Mouse (Mus musculus) lung, postnatal 36 days (tissue): Measurements from ENCODE around the gene Ccpg1.

Experiments used
- DNase-seq: peaks from one replicate; pipeline ENCODE4 v3.0.0; 2022; ENCODE audit warnings: mixed read lengths

The Ccpg1 gene

DNA sequence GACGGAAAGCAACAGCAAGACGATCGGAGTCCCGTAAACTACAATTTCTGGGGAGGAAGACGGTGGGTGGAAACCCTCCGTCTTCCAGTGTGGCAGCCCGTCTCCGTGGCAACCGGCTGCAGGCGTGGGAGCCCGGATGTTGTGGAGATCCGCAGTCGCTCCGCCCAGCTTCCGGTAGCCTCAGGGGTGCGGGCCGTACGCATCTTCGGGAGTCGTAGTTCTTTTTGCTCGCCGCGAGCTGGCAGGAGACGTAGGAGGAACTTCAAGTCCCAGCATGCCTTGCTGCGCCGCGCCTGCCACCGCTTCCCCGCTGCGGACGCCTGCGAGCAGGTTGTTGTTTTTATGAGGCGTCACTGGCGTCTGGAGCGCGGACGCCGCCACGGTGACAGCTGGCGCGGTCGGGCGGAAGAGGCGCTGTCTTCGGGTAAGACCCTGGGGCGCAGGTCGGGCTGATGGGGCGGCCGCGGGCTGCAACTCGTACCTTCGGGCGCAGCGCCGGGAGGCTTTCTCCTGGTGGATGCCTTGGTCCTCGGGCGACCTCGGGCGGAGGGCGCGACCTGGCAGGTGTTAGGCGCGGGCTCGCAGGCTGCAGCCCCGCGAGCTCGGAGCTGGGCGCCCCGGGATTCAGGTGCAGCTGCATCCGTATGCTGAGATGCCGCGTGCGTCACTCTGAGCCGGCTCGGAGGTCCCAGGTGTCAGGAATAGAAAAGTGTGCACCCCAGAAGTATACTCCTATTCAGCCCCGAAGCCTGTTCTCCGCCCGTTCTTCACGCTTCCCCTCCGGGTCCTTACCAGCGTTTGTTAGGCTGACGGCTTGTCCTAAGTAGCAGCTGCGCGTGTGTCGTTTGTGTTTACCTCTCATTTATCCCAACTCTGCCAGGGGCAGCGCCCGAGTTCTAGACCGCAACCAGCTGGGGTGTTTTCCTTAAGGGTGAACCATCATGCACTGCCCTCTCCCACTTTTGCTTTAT, at the start of gene Ccpg1, which contains the start of gene Ccpg1os:
Gene Ccpg1, plus strand, starts transcription at position 180 of the 971 bp plus-strand sequence.
Gene Ccpg1os, minus strand, starts transcription at position 133 of the 971 bp plus-strand sequence.
- DNase-seq: peak; percentile 98

DNA sequence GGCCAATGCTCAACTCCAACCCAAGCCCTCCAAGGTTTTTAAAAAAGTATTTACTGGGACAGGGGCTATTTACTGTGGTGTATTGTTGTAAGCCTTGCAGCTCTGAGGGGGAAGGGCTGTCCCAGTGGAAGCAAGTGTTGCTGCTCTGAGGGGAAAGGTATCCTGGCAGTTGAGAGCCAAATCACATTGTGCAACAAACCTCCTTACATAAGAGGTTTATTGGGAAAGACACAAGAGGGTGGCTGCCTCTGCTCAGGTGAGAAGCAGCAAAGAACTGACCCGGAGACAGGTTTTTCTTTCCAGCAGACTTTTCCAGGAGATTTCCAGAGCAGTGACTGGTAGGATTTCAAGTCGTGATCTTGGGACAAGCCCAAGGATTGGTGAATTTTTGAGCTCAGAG, 48.9 kb upstream of the Ccpg1 start:
- DNase-seq: peak; percentile 78

DNA sequence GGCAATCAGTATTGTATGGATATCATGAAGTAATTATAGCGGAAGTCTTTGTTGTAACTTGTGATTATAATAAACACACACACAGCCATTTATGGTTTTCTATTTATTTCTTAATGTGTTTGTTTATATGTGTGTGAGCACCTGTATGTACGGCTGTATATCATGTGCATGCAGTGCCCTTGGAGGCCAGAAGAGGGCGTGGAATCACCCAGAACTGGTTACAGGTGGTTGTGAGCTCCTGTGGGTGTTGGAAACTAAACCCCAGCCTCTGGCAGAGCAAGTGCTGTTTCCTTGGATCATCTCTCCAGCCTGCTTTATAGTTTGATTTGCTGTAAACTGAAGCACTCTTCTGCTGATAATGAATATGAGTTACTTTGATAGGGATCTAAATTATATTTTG, 41.8 kb upstream of the Ccpg1 start:
- peak; percentile 27 for DNase-seq

DNA sequence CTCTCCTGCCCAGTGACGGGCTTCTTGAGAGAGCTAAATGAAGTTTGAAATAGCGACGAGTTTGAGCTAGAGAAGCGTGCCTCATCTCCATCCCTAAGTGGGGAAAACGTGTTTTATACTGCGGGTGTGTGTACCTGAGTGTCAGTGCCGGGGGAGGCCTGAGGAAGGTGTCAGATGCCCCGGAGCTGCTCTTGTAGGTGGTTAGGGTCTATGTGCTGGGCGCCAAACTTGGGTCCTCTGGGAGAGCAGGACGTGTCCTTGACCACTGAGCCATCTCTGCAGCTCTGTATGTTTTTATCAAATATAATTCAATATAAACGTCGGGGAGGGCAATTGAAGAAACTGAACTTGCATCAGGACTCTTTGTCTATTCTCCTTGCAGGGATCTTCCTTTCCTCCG, 40.9 kb upstream of the Ccpg1 start:
- no peak for DNase-seq

DNA sequence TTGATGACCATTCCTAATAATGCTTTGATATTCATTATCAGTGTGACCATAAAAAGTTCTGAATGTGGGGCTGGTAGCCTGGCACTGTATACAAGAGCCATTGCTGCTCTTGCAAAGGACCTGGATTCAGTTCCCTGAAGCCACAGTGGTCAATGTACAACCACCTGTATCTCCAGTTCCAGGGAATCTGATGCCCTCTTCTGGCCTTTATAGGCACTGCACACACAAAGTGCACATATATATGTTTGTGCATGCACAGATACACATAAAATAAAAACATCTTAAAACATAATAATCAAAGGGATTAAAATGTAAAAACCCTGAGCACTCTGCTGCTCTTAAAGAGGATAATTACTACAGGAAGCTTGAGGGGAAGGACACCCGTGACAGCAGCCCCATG, 38.2 kb upstream of the Ccpg1 start:
- no peak for DNase-seq

DNA sequence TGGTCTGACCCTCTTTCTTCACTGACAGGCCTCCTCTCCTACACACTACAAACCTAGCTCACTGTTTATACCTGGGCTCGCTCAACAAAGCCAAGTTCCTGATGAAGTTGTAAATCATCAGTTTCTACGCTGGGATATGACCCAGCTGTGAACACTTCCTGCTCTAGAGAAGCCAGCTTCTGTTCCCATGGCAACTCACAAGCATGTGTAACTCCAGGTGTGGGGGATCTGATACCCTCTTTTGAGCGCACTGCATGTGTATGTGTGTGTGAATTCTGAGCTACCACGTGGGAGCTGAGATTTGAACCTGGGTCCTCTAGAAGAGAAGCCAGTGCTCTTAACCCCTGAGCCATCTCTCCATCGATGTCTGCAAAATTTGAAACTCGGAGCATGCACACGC, 35.7 kb upstream of the Ccpg1 start:
- DNase-seq: no peak

DNA sequence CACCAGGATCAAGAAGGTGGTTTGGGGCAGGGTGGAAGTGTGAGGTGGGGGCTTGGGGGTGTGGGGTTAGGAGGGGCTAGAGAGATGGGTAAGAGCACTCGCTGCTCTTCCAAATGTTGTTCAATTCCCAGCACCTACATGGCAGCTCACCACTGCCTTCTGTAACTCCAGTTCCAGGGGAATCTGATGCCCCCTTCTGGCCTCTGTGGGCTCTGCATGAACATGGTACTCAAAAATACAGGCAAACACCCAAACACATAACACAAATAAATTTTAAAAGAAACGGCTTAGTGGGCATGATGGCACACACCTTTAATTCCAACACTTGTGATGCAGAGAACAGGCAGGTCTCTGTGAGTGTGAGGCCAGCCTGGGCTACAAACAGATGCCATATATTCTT, 30.5 kb upstream of the Ccpg1 start:
- DNase-seq: peak; percentile 57

DNA sequence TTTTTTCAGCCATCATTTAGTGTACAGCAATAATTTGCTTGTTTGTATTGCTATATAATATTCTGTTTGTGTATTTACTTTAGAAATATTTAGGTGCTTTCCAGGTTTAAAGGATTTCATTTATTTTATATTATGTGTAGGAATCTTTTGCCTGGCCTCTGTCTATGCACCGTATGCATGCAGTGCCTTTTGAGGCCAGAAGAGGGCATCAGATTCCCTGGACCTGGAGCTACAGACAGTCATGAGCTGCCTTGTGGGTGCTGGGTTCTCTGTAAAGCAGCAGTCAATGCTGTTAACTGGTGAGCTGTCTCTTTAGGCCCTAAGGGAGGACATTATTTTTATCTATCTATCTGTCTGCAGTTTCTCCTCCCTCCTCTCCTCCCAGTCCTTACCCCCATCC, 29.7 kb upstream of the Ccpg1 start:
- DNase-seq: peak; percentile 73

DNA sequence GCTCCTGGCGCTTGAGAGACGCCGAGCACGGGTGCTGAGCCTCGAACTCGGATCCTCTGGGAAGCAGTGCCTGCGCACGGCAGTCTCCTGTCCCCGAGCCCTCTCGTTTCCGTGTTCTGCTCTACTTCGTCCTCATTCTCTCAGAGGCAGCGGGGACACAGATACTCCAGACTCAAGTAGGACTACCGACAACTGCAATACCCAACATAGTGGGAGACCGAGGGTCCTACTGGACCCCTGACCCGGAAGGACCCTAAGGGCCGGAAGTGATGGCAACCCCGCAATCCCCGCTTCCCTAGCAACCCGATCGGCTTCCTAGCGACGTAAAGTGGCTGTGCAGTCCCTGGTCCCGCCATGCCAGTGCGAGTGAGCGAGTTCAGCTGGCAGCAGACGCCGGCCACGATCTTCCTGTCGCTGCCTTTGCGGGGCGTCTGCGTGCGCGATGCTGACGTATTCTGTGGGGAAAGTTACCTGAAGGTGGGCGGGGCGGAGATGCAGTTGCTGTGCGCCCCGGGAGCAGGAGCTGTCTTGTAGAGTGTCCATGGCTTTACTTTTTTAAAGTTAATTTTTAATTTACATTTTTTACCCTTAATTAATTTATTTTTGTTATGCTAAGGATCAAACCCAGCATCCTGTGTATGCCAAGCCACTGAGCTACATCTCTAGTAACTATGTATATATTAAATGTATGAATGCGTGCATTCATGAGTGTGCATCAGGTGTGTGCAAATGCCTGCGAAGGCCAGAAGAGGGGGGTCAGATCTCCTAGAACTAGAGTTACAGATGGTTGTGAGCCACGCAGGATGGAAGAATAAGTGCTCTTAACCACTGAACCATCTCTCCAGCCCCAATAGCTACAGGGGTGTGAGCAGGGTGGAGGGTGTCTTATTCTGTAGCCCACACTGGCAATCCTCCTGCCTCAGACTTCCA, 26.4 kb upstream of the Ccpg1 start, which contains the start of the genes Dyx1c1 and Gm44503:
Gene Dyx1c1, plus strand, starts transcription at position 265 of the 930 bp plus-strand sequence.
Gene Gm44503, plus strand, starts transcription at position 332 of the 930 bp plus-strand sequence.
- peak; percentile 88 for DNase-seq

DNA sequence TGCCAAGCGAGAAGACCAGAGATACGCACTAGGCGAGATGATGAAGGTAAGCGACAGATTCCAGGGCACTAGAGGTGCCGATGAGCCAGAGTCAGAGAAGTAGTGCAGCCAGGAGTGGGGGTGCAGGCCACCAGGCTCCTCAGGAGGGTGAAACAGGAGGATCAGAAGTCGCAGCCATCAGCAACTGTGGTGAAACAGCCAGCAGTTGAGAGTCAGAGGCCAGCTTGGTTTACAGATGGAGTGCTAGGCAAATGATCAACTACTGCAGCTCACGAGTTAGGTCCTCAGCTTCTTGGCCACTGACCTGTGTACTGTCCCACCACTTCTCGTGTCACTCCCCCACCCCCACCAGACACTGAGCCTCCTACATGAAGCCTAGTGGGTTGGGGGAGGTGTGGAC, 23.9 kb upstream of the Ccpg1 start:
- DNase-seq: no peak

DNA sequence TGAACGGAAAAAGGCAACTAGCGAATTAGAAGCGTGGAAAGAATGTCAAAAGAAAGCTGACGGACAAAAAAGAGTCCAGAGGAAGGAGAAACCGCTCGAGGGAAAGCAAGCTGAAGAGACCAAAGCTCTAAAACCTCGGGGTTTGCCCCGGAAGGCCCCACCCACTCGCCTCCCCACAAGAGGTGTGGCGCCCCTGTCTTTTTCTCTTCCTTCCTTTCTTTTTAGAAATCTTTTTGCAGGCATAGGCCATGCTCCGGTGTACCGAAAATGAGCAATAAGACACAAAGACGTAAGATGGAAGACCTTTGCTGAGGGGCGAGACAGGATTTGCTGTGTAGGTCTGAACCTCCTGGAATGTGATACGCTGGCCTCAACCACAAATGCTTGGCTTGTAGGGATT, 23.3 kb upstream of the Ccpg1 start:
- peak; percentile 44 for DNase-seq

DNA sequence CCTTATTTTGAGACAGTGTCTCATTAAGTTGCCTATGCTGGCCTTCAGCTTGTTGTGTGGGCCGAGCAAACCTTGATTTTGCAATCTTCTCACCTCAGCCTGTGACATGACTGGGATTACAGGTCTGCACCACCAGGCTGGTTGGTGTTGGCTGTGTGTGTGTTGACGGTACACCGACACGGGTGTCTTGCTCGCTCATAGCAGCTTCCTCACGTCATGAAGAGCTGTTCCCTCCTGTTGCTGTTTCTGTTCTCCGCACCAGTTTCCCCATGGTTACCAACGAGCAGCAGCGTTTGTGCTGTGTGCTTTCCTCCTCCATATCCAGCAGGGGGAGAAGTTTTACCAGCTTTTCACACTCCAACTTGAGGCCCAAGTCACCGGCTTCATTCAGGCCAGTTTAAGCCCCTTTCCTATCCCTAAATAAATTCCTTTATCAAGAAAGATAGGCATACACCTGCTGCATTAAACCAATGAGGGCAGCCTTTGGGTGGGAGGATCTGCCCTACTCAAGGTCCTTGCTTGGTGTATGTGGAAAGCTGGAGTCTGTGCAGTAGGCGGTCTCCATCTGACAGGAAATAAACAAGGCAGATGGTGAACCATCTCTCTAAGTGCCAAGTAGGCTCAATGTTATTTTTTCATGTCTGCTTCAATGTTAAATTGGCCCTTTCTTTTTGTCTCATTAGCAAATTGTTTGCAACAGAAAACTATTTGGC, 16.7 kb upstream of the Ccpg1 start:
- DNase-seq: peak; percentile 74

DNA sequence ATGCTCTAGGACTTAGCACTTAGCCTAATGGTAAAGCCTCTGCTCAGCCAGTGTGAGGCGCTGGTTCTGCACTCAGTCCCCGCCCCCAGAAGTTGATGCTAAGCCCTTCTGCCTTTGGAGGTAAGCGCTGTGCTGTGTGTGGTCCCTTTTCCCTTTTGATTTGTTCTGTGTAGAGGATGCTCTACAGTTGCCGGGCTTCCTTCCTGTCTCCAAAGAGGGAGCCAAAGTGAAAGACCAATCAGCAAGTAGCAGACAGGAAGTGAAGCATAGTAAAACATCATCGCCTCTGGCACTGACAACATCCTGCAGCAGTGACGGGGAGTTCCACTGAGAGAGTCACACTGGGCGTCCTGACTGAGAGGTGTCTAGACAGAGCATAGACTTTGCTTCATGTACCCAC, 15.4 kb upstream of the Ccpg1 start:
- peak; percentile 50 for DNase-seq

DNA sequence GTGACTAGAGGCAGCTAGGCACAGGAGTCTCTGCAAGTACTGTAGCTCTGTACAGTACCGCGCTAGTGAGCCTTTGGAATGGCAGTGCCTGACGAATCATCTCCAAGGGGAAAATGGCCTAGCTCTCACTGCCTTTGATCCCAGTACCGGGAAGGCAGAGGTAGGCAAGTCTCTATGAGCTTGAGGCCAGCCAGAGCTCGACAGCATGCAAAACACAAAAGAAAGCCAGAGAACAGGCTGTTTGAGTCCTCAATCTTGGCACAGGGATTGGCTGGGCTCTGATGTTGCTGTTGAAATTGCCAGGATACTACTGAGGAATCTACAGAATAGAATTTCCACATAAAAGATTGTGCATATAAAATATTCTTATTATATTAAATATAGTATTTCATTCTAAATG, 12.8 kb upstream of the Ccpg1 start:
- DNase-seq: no peak

DNA sequence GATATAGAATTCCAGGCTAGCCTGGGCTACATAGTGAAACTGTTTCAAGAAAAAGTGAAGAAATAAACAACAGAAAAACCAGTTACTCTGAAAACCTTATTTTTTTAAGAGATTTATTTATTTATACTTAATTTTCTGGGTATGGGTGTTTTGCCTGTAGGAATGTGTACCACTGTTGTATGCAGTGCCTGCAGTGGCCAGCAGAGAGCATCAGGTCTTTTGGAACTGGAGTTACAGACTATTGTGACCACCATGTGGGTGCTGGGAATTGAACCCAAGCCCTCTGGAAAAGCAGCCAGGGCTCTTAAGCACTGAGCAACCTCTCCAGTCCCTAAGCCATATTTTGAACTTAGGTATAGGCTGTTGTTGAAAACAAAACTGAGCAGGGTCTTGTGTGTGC, 12.2 kb upstream of the Ccpg1 start:
- no peak for DNase-seq

DNA sequence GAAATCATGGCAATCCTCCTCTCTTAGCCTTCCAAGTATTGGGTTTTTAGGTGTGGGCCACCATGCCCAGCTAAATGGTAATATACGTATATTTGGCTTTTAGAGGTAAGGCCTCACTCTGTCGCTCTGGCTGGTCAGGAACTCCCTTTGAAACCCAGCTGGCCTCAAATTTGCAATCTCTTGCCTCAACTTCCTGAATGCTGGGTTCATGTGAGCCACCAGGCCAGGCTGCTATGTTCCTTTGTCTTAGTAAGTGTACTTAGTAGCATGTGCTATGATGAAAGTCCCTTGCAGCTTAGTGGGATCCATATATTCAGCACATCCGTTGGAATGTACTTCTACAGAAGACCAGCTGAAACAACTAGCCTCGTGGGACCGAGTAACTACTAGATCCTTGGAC, 10.5 kb upstream of the Ccpg1 start:
- DNase-seq: peak; percentile 44

DNA sequence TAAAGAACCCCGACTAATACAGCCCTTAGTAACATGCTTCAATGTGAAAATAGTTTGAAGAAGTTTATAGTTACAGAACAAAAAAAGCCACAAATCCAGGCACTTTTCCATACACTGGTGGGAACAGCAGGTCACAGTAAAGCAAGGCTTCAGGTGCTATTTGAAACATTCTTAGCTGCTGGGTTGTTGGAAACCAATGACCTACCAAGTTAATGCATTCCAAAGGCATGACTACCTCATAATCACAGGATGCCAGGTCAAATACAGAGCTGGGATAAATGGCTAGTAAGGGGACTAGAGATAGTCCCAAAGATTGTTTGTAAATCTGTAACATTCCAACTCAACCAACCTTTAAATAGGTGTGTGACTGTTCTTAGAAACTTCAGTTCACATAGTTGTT, 10.0 kb upstream of the Ccpg1 start:
- DNase-seq: no peak

DNA sequence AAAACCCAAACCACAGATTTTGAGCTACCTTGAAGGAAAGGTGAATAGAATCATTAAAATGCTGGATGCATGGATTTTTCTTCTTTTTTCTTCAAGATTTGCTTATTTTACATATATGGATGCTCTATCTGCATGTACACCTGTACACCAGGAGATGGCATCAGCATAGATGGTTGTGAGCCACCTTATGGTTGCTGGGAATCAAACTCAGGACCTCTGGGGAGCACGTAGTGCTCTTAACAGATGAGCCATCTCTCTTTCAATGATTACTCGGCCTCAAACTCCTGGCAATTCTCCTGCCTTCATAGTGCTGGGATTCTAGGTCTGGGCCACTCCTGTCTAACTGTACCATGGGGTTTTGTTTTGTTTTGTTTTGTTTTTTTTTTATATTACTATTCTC, 2.2 kb upstream of the Ccpg1 start:
- no peak for DNase-seq

DNA sequence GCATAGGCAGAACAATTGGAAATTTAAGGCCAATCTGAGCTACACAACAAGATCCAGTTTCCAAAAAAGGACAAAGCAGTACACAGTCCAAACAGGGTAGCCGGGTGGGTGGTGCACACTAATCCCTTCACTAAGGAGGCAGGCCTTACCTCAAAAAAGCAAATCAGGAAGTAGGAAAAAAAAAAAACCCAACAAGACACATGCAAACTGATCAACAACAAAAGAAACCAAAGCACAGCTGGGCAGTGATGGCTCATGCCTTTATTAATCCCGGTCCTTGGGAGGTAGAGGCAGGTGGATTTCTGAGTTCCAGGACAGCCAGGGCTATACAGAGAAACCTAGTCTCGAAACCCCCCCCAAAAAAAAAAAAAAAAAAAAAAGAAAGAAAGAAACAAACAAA, 2.5 kb downstream of the Ccpg1 start:
- no peak for DNase-seq

DNA sequence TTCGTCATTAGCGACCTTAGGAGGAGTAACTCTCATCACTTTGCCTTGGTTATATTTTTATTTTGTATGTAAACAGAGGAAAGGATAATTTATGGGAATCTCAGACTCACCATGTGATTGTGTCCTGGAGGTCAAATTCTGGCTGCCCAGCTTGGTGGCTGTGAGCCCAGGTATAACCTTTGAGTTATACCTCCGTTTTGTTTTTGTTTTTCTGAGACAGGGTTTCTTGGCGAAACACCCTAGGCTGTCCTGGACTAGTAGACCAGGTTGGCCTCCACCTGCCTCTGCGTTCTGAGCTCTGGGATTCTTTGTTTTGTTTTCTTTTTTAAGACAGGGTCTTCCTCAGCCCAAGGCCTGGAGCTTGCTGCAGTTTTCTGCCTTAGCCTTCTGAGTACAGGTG, 3.5 kb downstream of the Ccpg1 start:
- no peak for DNase-seq

DNA sequence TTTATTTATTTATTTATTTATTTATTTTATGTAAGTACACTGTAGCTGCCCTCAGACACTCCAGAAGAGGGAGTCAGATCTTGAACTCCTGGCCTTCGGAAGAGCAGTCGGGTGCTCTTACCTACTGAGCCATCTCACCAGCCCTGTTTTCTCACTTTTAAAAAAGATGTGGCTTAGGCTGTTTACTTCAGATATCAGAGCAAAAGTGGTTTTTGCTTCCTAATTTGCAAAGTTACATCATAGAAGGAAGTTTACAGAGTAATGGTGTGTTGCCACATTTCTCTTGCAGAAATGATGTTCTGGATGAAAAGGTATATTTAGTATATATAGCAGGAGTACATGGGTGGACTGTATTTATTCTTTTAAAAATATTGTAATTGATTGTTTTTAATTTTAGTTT, 6.2 kb downstream of the Ccpg1 start:
- DNase-seq: no peak

DNA sequence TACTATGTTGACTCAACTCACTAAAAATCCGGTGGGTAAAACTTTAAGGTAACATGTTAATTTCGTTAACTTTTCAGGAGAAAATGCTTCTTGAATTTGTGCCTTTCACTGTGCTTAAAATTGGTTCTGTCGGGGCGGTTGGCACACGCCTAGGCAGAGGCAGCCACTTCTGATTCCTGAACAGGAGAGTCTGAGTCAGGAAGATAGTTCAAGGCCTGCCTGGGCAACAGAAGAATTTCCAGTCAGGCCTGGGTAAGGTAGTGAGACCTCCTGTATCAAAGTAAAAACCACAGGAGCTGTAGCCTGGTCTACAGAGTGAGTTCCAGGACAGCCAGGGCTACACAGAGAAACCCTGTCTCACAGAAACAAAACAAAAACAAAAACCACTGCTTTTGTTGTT, 7.3 kb downstream of the Ccpg1 start:
- no peak for DNase-seq

DNA sequence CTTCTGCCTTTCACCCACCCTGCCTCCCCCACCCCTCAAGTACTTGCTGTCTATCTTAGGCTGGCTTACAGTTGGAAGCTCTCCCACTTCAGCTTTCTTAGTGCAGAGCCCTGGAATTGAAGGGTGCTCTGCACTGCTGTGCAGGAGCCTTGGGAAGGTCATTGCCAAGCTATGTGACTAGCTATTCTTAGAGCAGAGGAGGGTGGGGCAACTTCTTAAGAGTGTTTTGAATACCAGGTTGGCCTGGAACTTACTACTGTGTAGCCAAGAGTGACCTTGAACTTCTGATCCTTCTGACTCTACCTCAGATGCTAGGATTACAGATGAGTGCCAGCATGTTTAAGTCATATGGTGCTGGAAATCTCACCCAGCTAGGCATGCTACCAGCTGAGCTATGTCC, 10.9 kb downstream of the Ccpg1 start:
- DNase-seq: no peak
